Mouse (Mus musculus) CH12.LX (cell line): ENCODE measurements around the gene Zswim4.

Experiments
- CTCF ChIP-seq, 2 experiments: IDR thresholded peaks in 1 of 2; conservative IDR thresholded peaks in 1 of 2; 2 replicates each; pipeline ENCODE4 v1.5.1; 2011 to 2012; ENCODE audit warnings: low read depth in 2 of 2, low read length in 2 of 2, improper control_type of control experiment in 1 of 2, inconsistent platforms in 1 of 2, mild to moderate bottlenecking in 1 of 2, moderate library complexity in 1 of 2
- EP300 ChIP-seq: IDR thresholded peaks from 2 replicates; pipeline ENCODE4 v1.6.1; 2011; ENCODE audit warnings: low read length, improper control_type of control experiment
- HCFC1 ChIP-seq: IDR thresholded peaks from 2 replicates; pipeline ENCODE4 v1.6.1; 2012; ENCODE audit warnings: low read depth, mild to moderate bottlenecking, inconsistent platforms, low read length, improper control_type of control experiment
- JUN ChIP-seq: IDR thresholded peaks from 2 replicates; pipeline ENCODE4 v1.6.1; 2011; ENCODE audit warnings: low read depth, mild to moderate bottlenecking, low read length, improper control_type of control experiment, moderate library complexity; ENCODE audit not compliant: insufficient read depth
- MEF2A ChIP-seq: IDR thresholded peaks from 2 replicates; pipeline ENCODE4 v1.6.1; 2014; ENCODE audit warnings: low read depth, mild to moderate bottlenecking, inconsistent platforms, low read length, improper control_type of control experiment, borderline replicate concordance
- POLR2AphosphoS2 ChIP-seq: IDR thresholded peaks from 2 replicates; pipeline ENCODE4 v1.6.1; 2011; ENCODE audit warnings: low read depth, low read length, improper control_type of control experiment
- SMC3 ChIP-seq: IDR thresholded peaks from 2 replicates; pipeline ENCODE4 v1.6.1; 2011; ENCODE audit warnings: low read depth, low read length, improper control_type of control experiment

- no peak for TF ChIP-seq SMC3
- no peak for TF ChIP-seq CTCF (conservative IDR thresholded peaks at IDR 0.05 in 1 of 2, IDR thresholded peaks at IDR 0.05 in 1 of 2; ENCODE audit: low read depth in 2 of 2, low read length in 2 of 2)
- TF ChIP-seq MEF2A = no peak
- no peak for TF ChIP-seq POLR2AphosphoS2
- TF ChIP-seq EP300 = no peak
- no peak for TF ChIP-seq HCFC1
- no peak for TF ChIP-seq JUN
Observed at GRCm38 (mm10) chr8:84200126-84200555, 36.7 kb downstream of the Zswim4 start.
